Mouse (Mus musculus): Measurements from ENCODE around the gene Ano4.

DNA sequence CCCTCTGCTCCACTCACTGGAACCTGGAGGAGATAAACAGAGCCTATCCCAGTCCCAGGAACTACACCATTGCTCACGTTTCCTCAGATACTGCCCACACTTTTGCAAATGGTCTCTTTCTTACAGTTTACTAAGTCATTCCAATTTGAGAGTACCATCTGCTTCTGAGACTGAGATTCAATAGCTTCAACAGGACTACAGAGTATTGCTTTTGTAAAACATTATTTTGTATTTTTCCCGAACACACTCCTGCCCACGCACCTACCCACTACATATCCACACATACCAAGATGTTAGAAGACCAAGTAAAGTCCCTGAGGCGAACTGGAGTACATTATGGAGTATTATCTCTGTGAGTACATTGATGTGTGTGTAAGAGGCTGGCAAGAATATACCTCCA lies 166.6 kb downstream of the Ano4 start:
- TF ChIP-seq CTCF (IDR thresholded peaks at IDR 0.05; ENCODE audit: extremely low read depth, insufficient read depth, low read length) (no peak), POLR2A (IDR thresholded peaks at IDR 0.05; ENCODE audit: extremely low read depth, insufficient read depth, low read length) (no peak)
